Mouse (Mus musculus) megakaryocyte, embryonic 14.5 days (primary cell): ENCODE results near the gene Sesn2.

Source experiments
- FLI1 ChIP-seq: IDR thresholded peaks from 2 replicates; pipeline ENCODE4 v1.6.1; 2012; ENCODE audit warnings: low read length, inconsistent platforms, mixed read lengths
- GATA1 ChIP-seq: IDR thresholded peaks from 3 replicates; pipeline ENCODE4 v1.6.1; 2012; ENCODE audit warnings: mixed read lengths, low read length, inconsistent platforms, borderline replicate concordance

DNA sequence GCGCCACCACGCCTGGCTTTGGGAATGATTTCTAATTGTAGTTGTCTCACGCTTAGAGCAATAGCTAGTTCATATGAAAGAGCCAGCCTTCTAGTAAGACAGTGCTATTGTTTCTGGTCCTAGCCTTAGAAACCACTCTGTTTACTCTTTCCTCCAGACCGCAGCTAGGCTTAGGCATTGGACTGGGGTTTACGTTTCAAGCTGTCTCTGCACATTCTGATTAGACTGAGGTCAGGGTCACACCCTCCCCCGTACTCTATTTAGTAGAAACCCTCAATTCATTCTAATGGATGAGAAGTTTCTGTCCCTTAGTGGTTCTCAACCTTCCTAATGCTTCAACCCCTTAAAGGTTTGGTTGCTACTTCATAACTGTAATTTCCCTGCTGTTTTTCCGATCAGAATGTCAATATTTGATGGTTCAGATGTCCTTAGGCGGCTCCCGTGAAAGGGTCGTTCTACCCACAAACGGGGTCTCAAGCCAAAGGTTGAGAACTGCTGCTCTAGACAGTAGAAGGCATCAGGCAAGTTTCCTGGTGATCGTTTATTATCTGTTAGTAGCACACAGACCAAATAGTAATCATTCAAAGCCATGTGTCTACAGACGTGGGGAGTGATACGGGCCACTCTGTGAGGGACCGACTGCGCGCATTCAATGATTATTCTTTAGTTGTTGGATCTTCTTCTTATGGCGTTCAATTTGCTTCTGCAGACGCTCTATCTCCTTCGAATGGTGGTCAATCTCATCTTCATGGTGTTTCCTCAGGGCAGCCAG lies 19.9 kb upstream of the Sesn2 start:
- TF ChIP-seq GATA1 (no peak), FLI1 (no peak)
